Mouse (Mus musculus): Measurements from ENCODE around the gene Smok3b. TPM values are rescaled to one million over a fixed set of nuclear protein-coding genes. Genes with fewer than 3 reads are reported as not detected.

The Smok3b gene
- total and polyA plus RNA-seq, 3 experiments = not detected

DNA sequence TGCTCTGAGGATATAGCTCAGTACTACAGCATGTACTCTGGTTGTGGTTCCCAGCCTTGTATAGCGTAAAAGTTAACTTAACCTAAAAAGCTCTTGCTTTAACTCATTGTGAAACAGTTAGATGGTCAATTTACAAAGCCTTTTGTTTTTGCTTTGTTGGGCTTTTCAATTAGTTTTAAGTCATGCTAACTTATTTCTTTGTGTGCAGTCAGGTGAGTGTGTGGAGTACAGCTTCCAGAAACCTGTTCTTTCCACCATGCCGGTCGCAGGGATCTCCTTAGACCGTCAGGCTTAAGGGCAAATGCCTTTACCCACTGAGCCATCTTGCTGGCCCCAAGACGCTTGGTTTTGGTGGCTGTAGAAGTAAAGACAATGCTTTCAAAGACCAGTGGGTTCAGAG lies 69.5 kb downstream of the Smok3b start:
- H3K79me2 ChIP-seq (replicated peaks; ENCODE audit: control insufficient read depth, extremely low read depth, insufficient read depth, poor library complexity, severe bottlenecking) = peaks cover 46% of the 10 kb centered on the region
- H3K27me3 ChIP-seq (replicated peaks) = no peaks in the 10 kb centered on the region
- dilution Hi-C loops (cut with MboI; ENCODE audit: extremely low pct_ligation_motif_present, extremely low pct_unique_long_range_greater_than_20kb, low sequenced_read_pairs) = no loop called here
- no peak overlapping the region for H3K9ac ChIP-seq (ENCODE audit: insufficient read depth, low read depth)
- H3K9me3 ChIP-seq (replicated peaks; ENCODE audit: low read length) = no peaks in the 10 kb centered on the region
- no peak for DNase-seq (ENCODE audit: extremely low read depth)
- H3K4me2 ChIP-seq (ENCODE audit: insufficient read depth, low read depth, poor library complexity, severe bottlenecking) = no peak overlapping the region
- no peak for TF ChIP-seq ZKSCAN1 (IDR thresholded peaks at IDR 0.05; ENCODE audit: borderline replicate concordance, low read depth, low read length)
- TF ChIP-seq ZMIZ1 (IDR thresholded peaks at IDR 0.05; ENCODE audit: low read depth, low read length) = no peak
- no peak for TF ChIP-seq ZNF384 (IDR thresholded peaks at IDR 0.05; ENCODE audit: low read depth, low read length)
- no peak for TF ChIP-seq POLR2AphosphoS2 (IDR thresholded peaks at IDR 0.05; ENCODE audit: low read depth, low read length)
- TF ChIP-seq KAT2A (IDR thresholded peaks at IDR 0.05; ENCODE audit: insufficient replicate concordance, low read length) = no peak
- TF ChIP-seq NRF1 (IDR thresholded peaks at IDR 0.05; ENCODE audit: low read depth, low read length) = no peak
- no peak for TF ChIP-seq RAD21 (IDR thresholded peaks at IDR 0.05; ENCODE audit: low read depth, low read length)
- no peak for TF ChIP-seq GABPA (IDR thresholded peaks at IDR 0.05; ENCODE audit: insufficient replicate concordance, low read depth, low read length)
- TF ChIP-seq MXI1 (IDR thresholded peaks at IDR 0.05; ENCODE audit: low read depth, low read length) = no peak
- TF ChIP-seq ZC3H11A (IDR thresholded peaks at IDR 0.05; ENCODE audit: low read depth, low read length) = no peak
- no peak for TF ChIP-seq E2F4 (IDR thresholded peaks at IDR 0.05; ENCODE audit: insufficient replicate concordance, low read depth, low read length)
- no peak for TF ChIP-seq ELF1 (IDR thresholded peaks at IDR 0.05; ENCODE audit: low read depth, low read length)
- H3K27ac ChIP-seq (ENCODE audit: insufficient read depth, low read depth) = no peak overlapping the region
- in situ Hi-C loops (cut with MboI; ENCODE audit: low pct_ligation_motif_present, low pct_unique_long_range_greater_than_20kb, low sequenced_read_pairs) = no loop called here
- H3K36me3 ChIP-seq (replicated peaks in 1 of 2; ENCODE audit: control insufficient read depth in 1 of 2, insufficient read depth in 1 of 2, low read length in 1 of 2) = peaks cover 30 to 68% of the 10 kb centered on the region in 2 experiments
- peaks cover 0 to 33% of the 10 kb centered on the region in 2 experiments; a peak in 2 of 4 replicates for H3K4me1 ChIP-seq (ENCODE audit: control insufficient read depth in 1 of 2, insufficient read depth in 2 of 2)
- H3K4me3 ChIP-seq (replicated peaks in 1 of 3; ENCODE audit: low read depth in 2 of 3, low read length in 2 of 3, poor library complexity in 1 of 3) = no peak overlapping the region

DNA sequence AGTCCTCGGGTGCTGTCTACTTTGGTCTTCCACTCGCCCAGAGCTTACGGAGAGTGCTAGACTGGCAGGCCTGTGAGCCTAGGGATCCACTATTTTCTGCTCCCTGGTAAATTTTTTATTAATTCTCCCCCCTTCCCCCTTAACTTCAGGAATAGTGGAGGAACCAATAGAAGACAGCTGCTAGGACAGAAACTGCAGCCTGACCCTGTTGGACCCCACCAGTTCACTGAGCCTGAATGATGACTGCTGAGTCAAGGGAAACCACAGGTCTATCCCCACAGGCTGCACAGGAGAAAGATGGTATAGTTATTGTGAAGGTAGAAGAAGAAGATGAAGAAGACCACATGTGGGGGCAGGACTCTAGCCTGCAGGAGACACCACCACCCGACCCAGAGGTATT lies 71.5 kb downstream of the Smok3b start:
- in situ Hi-C loops (cut with MboI; ENCODE audit: low pct_ligation_motif_present, low pct_unique_long_range_greater_than_20kb, low sequenced_read_pairs) (no loop called here), dilution Hi-C loops (cut with MboI; ENCODE audit: extremely low pct_ligation_motif_present, extremely low pct_unique_long_range_greater_than_20kb, low sequenced_read_pairs) (no loop called here)
- no peaks in the 10 kb centered on the region for H3K9me3 ChIP-seq (replicated peaks; ENCODE audit: low read length)
- no peak for TF ChIP-seq ZMIZ1 (IDR thresholded peaks at IDR 0.05; ENCODE audit: low read depth, low read length)
- TF ChIP-seq ZNF384 (IDR thresholded peaks at IDR 0.05; ENCODE audit: low read depth, low read length) = no peak
- no peak for TF ChIP-seq MXI1 (IDR thresholded peaks at IDR 0.05; ENCODE audit: low read depth, low read length)
- no peak for TF ChIP-seq TCF12 (IDR thresholded peaks at IDR 0.05; ENCODE audit: low read depth, low read length)
- TF ChIP-seq CHD1 (IDR thresholded peaks at IDR 0.05; ENCODE audit: low read depth, low read length) = no peak
- TF ChIP-seq MAFK (IDR thresholded peaks at IDR 0.05; ENCODE audit: insufficient replicate concordance, low read length) = no peak
- no peak for TF ChIP-seq ZKSCAN1 (IDR thresholded peaks at IDR 0.05; ENCODE audit: borderline replicate concordance, low read depth, low read length)
- H3K27ac ChIP-seq (ENCODE audit: insufficient read depth, low read depth) = no peak overlapping the region
- peaks cover 0 to 17% of the 10 kb centered on the region in 2 experiments; a peak in 1 of 4 replicates for H3K4me1 ChIP-seq (ENCODE audit: control insufficient read depth in 1 of 2, insufficient read depth in 2 of 2)
- no peak overlapping the region for H3K4me2 ChIP-seq (ENCODE audit: insufficient read depth, low read depth, poor library complexity, severe bottlenecking)
- no peaks in the 10 kb centered on the region for H3K27me3 ChIP-seq (replicated peaks)
- peaks cover 45 to 78% of the 10 kb centered on the region in 2 experiments for H3K36me3 ChIP-seq (replicated peaks in 1 of 2; ENCODE audit: control insufficient read depth in 1 of 2, insufficient read depth in 1 of 2, low read length in 1 of 2)
- DNase-seq (ENCODE audit: extremely low read depth) = no peak
- H3K9ac ChIP-seq (ENCODE audit: insufficient read depth, low read depth) = no peak overlapping the region
- H3K4me3 ChIP-seq (replicated peaks in 1 of 3; ENCODE audit: low read depth in 2 of 3, low read length in 2 of 3, poor library complexity in 1 of 3) = no peak overlapping the region
- peaks cover 28% of the 10 kb centered on the region for H3K79me2 ChIP-seq (replicated peaks; ENCODE audit: control insufficient read depth, extremely low read depth, insufficient read depth, poor library complexity, severe bottlenecking)
